Mouse (Mus musculus) heart, embryonic 14.5 days (tissue): Measurements from ENCODE around the gene Rgs3. TPM values are rescaled to one million over a fixed set of nuclear protein-coding genes. Genes with fewer than 3 reads are reported as not detected.

Experiments
- ATAC-seq: fragments of 200-750 bp; cut with Nextera tagmentation; 2 replicates; pipeline ENCODE4 v1.8.0; 2017; ENCODE audit warnings: low read depth, moderate TSS enrichment; ENCODE audit not compliant: insufficient number of reproducible peaks, insufficient read depth, low FRiP score
- H3K27ac ChIP-seq, 2 experiments: fragments of 200-500 bp in 1 of 2; fragments of 300-500 bp in 1 of 2; sonication (generic) in 1 of 2; replicated peaks in 1 of 2; 2 replicates each; pipeline ENCODE4 v1.5.1; 2012 to 2014; ENCODE audit warnings: low read depth in 2 of 2, low read length in 2 of 2, control low read depth in 1 of 2, mild to moderate bottlenecking in 1 of 2, mixed read lengths in 1 of 2; ENCODE audit not compliant: control insufficient read depth in 1 of 2, insufficient read depth in 1 of 2
- H3K27me3 ChIP-seq: fragments of 300-500 bp; sonication (generic); 2 replicates; pipeline ENCODE4 v1.6.1; 2014; ENCODE audit warnings: mild to moderate bottlenecking, low read length, control low read depth; ENCODE audit not compliant: control insufficient read depth, insufficient read depth
- H3K36me3 ChIP-seq: fragments of 300-500 bp; sonication (generic); 2 replicates; pipeline ENCODE4 v1.6.1; 2014; ENCODE audit warnings: mild to moderate bottlenecking, control low read depth, low read length, mixed read lengths; ENCODE audit not compliant: control insufficient read depth, insufficient read depth
- H3K4me1 ChIP-seq, 2 experiments: fragments of 200-500 bp in 1 of 2; fragments of 300-500 bp in 1 of 2; sonication (generic) in 1 of 2; 2 replicates each; pipeline ENCODE4 v1.6.1; 2012 to 2014; ENCODE audit warnings: low read length in 2 of 2, control low read depth in 1 of 2, mixed read lengths in 1 of 2; ENCODE audit not compliant: control insufficient read depth in 2 of 2, insufficient read depth in 2 of 2
- H3K4me2 ChIP-seq: fragments of 300-500 bp; sonication (generic); 2 replicates; pipeline ENCODE4 v1.6.1; 2014; ENCODE audit warnings: mild to moderate bottlenecking, low read length
- H3K4me3 ChIP-seq, 2 experiments: fragments of 200-500 bp in 1 of 2; fragments of 300-500 bp in 1 of 2; sonication (generic) in 1 of 2; 2 replicates each; pipeline ENCODE4 v1.5.1; 2012 to 2014; ENCODE audit warnings: low read length in 2 of 2, mild to moderate bottlenecking in 2 of 2, control low read depth in 1 of 2, low read depth in 1 of 2, moderate library complexity in 1 of 2; ENCODE audit not compliant: control insufficient read depth in 1 of 2, insufficient read depth in 1 of 2
- H3K9ac ChIP-seq: fragments of 300-500 bp; sonication (generic); 2 replicates; pipeline ENCODE4 v1.6.1; 2014; ENCODE audit warnings: mild to moderate bottlenecking, low read length
- H3K9me3 ChIP-seq: fragments of 300-500 bp; sonication (generic); 2 replicates; pipeline ENCODE4 v1.6.1; 2016; ENCODE audit warnings: low read length, control low read depth; ENCODE audit not compliant: control insufficient read depth
- WGBS: fragments of 180-500 bp; shearing (Covaris S2); extraction: QIAGEN DNeasy Blood & Tissue Kit; methylation state at CpG from one replicate; pipeline ENCODE4 v1.1.7; 2014; 5-methylcytosine and 5-hydroxymethylcytosine counted together
- polyA plus RNA-seq: library from polyadenylated mRNA; unstranded; fragments of >200 nt; fragmentation: Nextera tagmentation; extraction: Ambion mirVana; gene quantifications from 2 replicates; pipeline ENCODE4 v1.2.1, GENCODE M21; 2014

Rgs3 gene
- polyA plus RNA-seq, 1 experiment from 2014 or later = 70.4 TPM

DNA sequence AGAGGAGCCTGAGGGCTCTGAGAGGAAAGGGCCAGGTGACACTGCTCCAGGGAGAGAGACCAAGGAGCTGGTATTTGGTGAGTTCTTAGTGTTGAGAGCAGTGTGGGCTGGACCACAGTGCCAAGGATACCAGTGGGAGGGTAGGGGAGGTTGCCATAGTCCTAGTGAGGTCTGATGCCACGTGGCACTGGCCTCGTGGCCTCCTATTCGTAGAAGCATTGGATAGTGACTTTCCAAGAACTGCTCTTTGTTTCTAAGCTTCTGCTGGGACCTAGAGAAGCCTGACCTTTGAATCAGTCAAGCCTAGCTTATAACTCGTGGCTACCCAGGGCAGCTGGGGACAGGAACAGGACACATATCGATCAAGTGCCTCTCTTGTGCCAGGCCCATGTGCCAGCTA lies 164.1 kb downstream of the Rgs3 start:
- Histone ChIP-seq H3K4me3 (no peak overlapping the region), H3K4me1 (peaks cover 17 to 22% of the 10 kb centered on the region in 2 experiments), H3K36me3 (no peaks in the 10 kb centered on the region), H3K27ac (no peak overlapping the region), H3K9ac (no peak overlapping the region), H3K4me2 (no peak overlapping the region), H3K9me3 (0 out of 2 replicates have a peak, but pooled peaks cover 7% of the 10 kb centered on the region), H3K27me3 (no peaks in the 10 kb centered on the region)
- no peak for ATAC-seq
- 85% methylated on average over 5 of the region's 5 CpGs for WGBS

- 0 out of 2 replicates have a peak, but pooled peaks cover 7% of the 10 kb centered on the region for H3K9me3 ChIP-seq
- no peak overlapping the region for H3K4me2 ChIP-seq
- no peak overlapping the region for H3K4me3 ChIP-seq
- no peak for ATAC-seq
- no peak overlapping the region for H3K27ac ChIP-seq
- no peaks in the 10 kb centered on the region for H3K36me3 ChIP-seq
- H3K27me3 ChIP-seq = no peaks in the 10 kb centered on the region
- 98% methylated on average over 5 of the region's 5 CpGs for WGBS
- peaks cover 27 to 34% of the 10 kb centered on the region in 2 experiments for H3K4me1 ChIP-seq
- no peak overlapping the region for H3K9ac ChIP-seq
Observed at GRCm38 (mm10) chr4:62726282-62726937, 166.8 kb downstream of the Rgs3 start.

GRCm38 (mm10) chr4:62727541-62728303 lies 168.1 kb downstream of the Rgs3 start:
- no peak overlapping the region for H3K27ac ChIP-seq
- no peaks in the 10 kb centered on the region for H3K27me3 ChIP-seq
- H3K4me1 ChIP-seq = peaks cover 30 to 34% of the 10 kb centered on the region in 2 experiments
- 74% methylated on average over 20 of the region's 20 CpGs for WGBS
- no peak for ATAC-seq
- H3K36me3 ChIP-seq = no peaks in the 10 kb centered on the region
- 0 out of 2 replicates have a peak, but pooled peaks cover 7% of the 10 kb centered on the region for H3K9me3 ChIP-seq
- no peak overlapping the region for H3K4me3 ChIP-seq
- no peak overlapping the region for H3K9ac ChIP-seq
- H3K4me2 ChIP-seq = no peak overlapping the region

DNA sequence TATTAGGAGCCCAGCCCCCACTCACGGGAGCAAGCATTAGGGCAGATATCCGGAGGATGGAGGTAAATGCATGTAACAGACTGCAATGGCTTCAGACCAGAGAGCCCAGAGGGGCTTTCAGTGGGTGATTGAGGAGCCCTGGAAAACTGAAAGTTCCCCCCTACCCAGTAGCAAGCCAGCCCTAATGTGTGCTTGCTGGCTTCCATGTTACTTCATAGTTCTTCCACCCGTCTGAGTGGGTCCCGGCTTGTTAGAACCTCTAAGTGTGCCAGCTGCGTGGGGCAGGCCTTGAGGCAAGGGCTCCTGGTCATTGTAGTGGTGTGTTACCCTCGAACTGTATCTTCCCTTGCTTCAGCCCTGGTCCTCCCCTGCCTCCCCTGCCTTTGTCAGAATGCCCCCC lies 168.8 kb downstream of the Rgs3 start:
- WGBS = 74% methylated on average over 6 of the region's 6 CpGs
- Histone ChIP-seq H3K27ac (no peak overlapping the region), H3K4me1 (peaks cover 31 to 34% of the 10 kb centered on the region in 2 experiments)

DNA sequence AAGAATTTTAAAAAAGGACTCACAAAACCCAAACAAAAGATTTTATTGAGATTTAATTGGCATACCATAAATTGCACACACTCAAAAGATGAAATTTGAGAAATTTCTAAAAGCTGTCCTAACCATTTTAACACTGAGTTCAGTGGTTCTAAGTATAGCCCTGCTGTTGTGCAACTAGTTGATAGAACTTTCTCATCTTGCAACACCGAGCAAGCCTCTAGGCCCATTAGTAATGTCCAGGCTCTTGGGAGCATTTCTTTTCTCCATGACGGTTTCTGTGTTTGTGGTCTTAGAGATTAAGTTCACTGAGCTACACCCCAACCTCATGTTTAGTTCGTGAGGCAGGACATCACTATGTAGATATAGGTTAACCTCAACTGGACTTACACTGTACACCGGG lies 169.5 kb downstream of the Rgs3 start:
- peak overlapping the region; percentile 4 to 19; a peak in 1 of 4 replicates for H3K27ac ChIP-seq
- H3K4me1 ChIP-seq = peaks cover 37 to 40% of the 10 kb centered on the region in 2 experiments
- H3K4me3 ChIP-seq = no peak overlapping the region
- no peaks in the 10 kb centered on the region for H3K36me3 ChIP-seq
- WGBS = 41% methylated on average over 4 of the region's 4 CpGs
- no peaks in the 10 kb centered on the region for H3K27me3 ChIP-seq
- 0 out of 2 replicates have a peak, but pooled peaks cover 7% of the 10 kb centered on the region for H3K9me3 ChIP-seq
- no peak overlapping the region for H3K9ac ChIP-seq
- H3K4me2 ChIP-seq = no peak overlapping the region
- ATAC-seq = no peak

More for the DNA sequence above, 168.8 kb downstream of the Rgs3 start:
- Histone ChIP-seq H3K27me3 (no peaks in the 10 kb centered on the region), H3K9ac (no peak overlapping the region), H3K36me3 (no peaks in the 10 kb centered on the region), H3K4me2 (no peak overlapping the region), H3K4me3 (no peak overlapping the region), H3K9me3 (0 out of 2 replicates have a peak, but pooled peaks cover 7% of the 10 kb centered on the region)
- no peak for ATAC-seq

GRCm38 (mm10) chr4:62729941-62730340 lies 170.3 kb downstream of the Rgs3 start:
- no peak for ATAC-seq
- no peak overlapping the region for H3K9ac ChIP-seq
- H3K4me2 ChIP-seq = no peak overlapping the region
- peaks cover 39 to 48% of the 10 kb centered on the region in 2 experiments for H3K4me1 ChIP-seq
- H3K27me3 ChIP-seq = no peaks in the 10 kb centered on the region
- H3K4me3 ChIP-seq = no peak overlapping the region
- 0 out of 4 replicates have a peak overlapping the region, but pooled peaks of 1 of the 2 experiments have one; percentile 4 for H3K27ac ChIP-seq
- 0 out of 2 replicates have a peak, but pooled peaks cover 7% of the 10 kb centered on the region for H3K9me3 ChIP-seq
- no peaks in the 10 kb centered on the region for H3K36me3 ChIP-seq
- WGBS = 69% methylated on average over 5 of the region's 5 CpGs

GRCm38 (mm10) chr4:62730861-62731260 lies 171.2 kb downstream of the Rgs3 start:
- no peaks in the 10 kb centered on the region for H3K36me3 ChIP-seq
- H3K27me3 ChIP-seq = no peaks in the 10 kb centered on the region
- H3K4me1 ChIP-seq = peaks cover 47 to 57% of the 10 kb centered on the region in 2 experiments
- H3K9me3 ChIP-seq = no peaks in the 10 kb centered on the region
- H3K4me3 ChIP-seq = no peak overlapping the region
- H3K4me2 ChIP-seq = no peak overlapping the region
- WGBS = 82% methylated on average over 3 of the region's 3 CpGs
- H3K27ac ChIP-seq = no peak overlapping the region
- H3K9ac ChIP-seq = no peak overlapping the region
- ATAC-seq = no peak
